Mouse (Mus musculus) liver, embryonic 13.5 days (tissue): ENCODE data around the gene Tmem252. TPM values are rescaled to one million over a fixed set of nuclear protein-coding genes. Genes with fewer than 3 reads are reported as not detected.

Source experiments
- ATAC-seq: fragments of 200-750 bp; cut with Nextera tagmentation; 2 replicates; pipeline ENCODE4 v1.8.0; 2017; ENCODE audit warnings: low read depth, mild to moderate bottlenecking, moderate number of reproducible peaks, moderate library complexity
- DNase-seq: peaks from one replicate; pipeline ENCODE4 v3.0.0; 2022
- H3K27ac ChIP-seq: fragments of 300-500 bp; sonication (generic); 2 replicates; pipeline ENCODE4 v1.5.1; 2015; ENCODE audit warnings: moderate library complexity, mild to moderate bottlenecking, inconsistent platforms
- H3K27me3 ChIP-seq: fragments of 300-500 bp; sonication (generic); 2 replicates; pipeline ENCODE4 v1.6.1; 2015; ENCODE audit warnings: mild to moderate bottlenecking, inconsistent platforms
- H3K36me3 ChIP-seq: fragments of 300-500 bp; sonication (generic); 2 replicates; pipeline ENCODE4 v1.6.1; 2015; ENCODE audit warnings: mild to moderate bottlenecking, inconsistent platforms
- H3K4me1 ChIP-seq: fragments of 300-500 bp; sonication (generic); replicated peaks from 2 replicates; pipeline ENCODE4 v1.6.1; 2015; ENCODE audit warnings: inconsistent platforms
- H3K4me2 ChIP-seq: fragments of 300-500 bp; sonication (generic); 2 replicates; pipeline ENCODE4 v1.6.1; 2015; ENCODE audit warnings: inconsistent platforms, mild to moderate bottlenecking, moderate library complexity
- H3K4me3 ChIP-seq: fragments of 300-500 bp; sonication (generic); replicated peaks from 2 replicates; pipeline ENCODE4 v1.5.1; 2015; ENCODE audit warnings: mild to moderate bottlenecking, inconsistent platforms
- H3K9ac ChIP-seq: fragments of 300-500 bp; sonication (generic); 2 replicates; pipeline ENCODE4 v1.6.1; 2015; ENCODE audit warnings: mild to moderate bottlenecking, inconsistent platforms
- H3K9me3 ChIP-seq: fragments of 300-500 bp; sonication (generic); replicated peaks from 2 replicates; pipeline ENCODE4 v1.6.1; 2016; ENCODE audit warnings: inconsistent platforms
- WGBS: fragments of 180-500 bp; shearing (Covaris S2); methylation state at CpG from one replicate; pipeline ENCODE4 v1.1.7; 2015; ENCODE audit not compliant: insufficient replicate concordance; 5-methylcytosine and 5-hydroxymethylcytosine counted together
- polyA plus RNA-seq: library from polyadenylated mRNA; unstranded; fragments of >200 nt; fragmentation: Nextera tagmentation; extraction: Ambion mirVana; gene quantifications from 2 replicates; pipeline ENCODE4 v1.2.1, GENCODE M21; 2015

Gene Tmem252
- polyA plus RNA-seq, 1 experiment from 2014 or later, result 0.18 TPM

GRCm38 (mm10) chr19:24703680-24704079 is 29.9 kb downstream of the Tmem252 start:
- DNase-seq, result no peak
- Histone ChIP-seq H3K9ac (no peak overlapping the region), H3K4me1 (no peaks in the 10 kb centered on the region), H3K36me3 (no peaks in the 10 kb centered on the region), H3K4me3 (no peak overlapping the region), H3K27me3 (no peaks in the 10 kb centered on the region), H3K27ac (no peak overlapping the region), H3K9me3 (no peaks in the 10 kb centered on the region), H3K4me2 (no peak overlapping the region)
- no peak for ATAC-seq
- WGBS, result 57% methylated on average over 8 of the region's 8 CpGs

DNA sequence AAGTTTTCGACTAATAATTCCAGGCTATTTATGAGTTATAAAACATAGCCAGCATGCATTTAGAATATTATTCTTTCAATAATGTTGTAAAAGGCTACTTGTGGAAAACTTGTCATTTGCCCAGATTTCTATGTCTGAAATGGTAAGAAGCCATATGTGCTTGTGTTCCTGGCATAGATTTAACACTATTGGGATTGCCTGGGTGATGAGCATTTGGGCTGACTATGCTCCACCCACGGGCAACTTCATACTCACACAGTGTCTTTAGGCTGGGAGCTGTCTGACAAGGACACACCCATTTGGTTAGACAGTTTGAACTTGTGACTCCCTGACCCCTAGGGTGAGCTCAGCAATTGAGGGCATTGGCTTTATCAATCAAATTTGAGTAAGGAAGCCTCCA is 30.5 kb downstream of the Tmem252 start:
- H3K4me2 ChIP-seq, result no peak overlapping the region
- no peak overlapping the region for H3K4me3 ChIP-seq
- H3K27me3 ChIP-seq, result no peaks in the 10 kb centered on the region
- H3K36me3 ChIP-seq, result no peaks in the 10 kb centered on the region
- WGBS, result 53% methylated on average over 2 of the region's 2 CpGs
- no peak overlapping the region for H3K27ac ChIP-seq
- no peaks in the 10 kb centered on the region for H3K9me3 ChIP-seq
- DNase-seq, result no peak
- ATAC-seq, result no peak
- H3K4me1 ChIP-seq, result no peaks in the 10 kb centered on the region
- H3K9ac ChIP-seq, result no peak overlapping the region

DNA sequence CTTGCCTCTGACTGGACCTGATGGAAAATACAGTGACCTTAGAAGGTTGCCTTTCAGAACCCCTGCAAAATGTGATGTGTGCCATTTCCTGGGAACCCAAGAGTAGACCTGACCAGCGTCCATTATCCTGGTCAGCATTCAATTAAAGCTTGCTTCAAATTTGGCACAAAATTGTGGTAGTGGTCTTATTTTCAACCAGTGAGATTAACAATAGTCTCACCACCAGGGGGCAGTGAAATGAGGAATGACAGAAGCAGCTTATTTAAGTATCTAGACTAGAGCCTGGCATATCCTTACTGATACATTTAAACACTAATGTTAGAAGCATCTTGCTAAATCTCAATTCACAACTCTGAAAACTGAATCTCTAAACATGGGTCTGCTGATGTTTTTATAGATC is 31.6 kb downstream of the Tmem252 start:
- 26% methylated on average over 1 of the region's 1 CpGs for WGBS
- Histone ChIP-seq H3K27me3 (no peaks in the 10 kb centered on the region), H3K36me3 (no peaks in the 10 kb centered on the region), H3K4me2 (no peak overlapping the region), H3K4me1 (no peaks in the 10 kb centered on the region), H3K9ac (no peak overlapping the region), H3K4me3 (no peak overlapping the region), H3K9me3 (no peaks in the 10 kb centered on the region), H3K27ac (no peak overlapping the region)
- no peak for DNase-seq
- ATAC-seq, result no peak

DNA sequence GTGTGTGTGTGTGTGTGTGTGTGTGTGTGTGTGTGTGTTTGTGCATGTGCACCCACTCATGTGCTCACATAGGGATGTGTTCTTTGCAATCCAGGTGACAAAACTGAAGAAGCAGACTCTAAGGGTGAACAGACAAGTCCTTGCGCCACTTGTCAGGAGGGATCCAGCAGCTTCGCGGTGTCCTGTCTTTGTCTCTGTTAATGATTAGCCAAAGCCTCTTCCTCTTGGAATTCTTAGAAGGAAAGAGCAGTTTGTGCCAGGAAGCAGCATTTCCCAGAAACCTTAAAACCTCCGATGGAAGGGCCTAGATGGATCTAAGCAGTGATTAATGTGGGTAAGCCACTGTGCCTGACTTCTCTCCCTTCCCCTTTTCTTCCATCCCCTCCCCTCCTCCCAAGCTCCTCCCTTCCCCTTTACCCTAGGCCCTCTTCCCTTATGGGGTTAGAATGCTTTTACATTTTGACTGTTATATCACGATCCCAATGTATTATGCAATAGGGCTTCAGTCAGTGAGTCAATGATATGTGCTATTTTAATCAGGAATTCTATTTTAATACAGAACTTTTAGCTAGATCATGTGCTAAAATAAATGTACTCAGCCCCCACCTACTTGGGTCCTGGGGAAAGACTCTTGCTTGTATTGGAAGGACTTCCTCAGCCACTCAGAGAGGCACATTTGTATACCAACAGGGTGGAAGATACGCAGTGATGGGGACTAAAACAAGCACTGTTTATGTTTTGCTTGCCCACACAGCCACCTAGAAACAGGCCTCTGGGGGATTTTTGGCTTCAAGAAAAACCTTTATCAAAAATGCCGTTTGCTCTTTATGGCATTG is 33.5 kb downstream of the Tmem252 start:
- no peak overlapping the region for H3K4me2 ChIP-seq
- H3K27ac ChIP-seq, result no peak overlapping the region
- ATAC-seq (no peak), DNase-seq (no peak)
- H3K36me3 ChIP-seq, result no peaks in the 10 kb centered on the region
- H3K9ac ChIP-seq, result no peak overlapping the region
- no peak overlapping the region for H3K4me3 ChIP-seq
- H3K4me1 ChIP-seq, result no peaks in the 10 kb centered on the region
- H3K27me3 ChIP-seq, result no peaks in the 10 kb centered on the region
- 46% methylated on average over 7 of the region's 7 CpGs for WGBS
- H3K9me3 ChIP-seq, result no peaks in the 10 kb centered on the region

DNA sequence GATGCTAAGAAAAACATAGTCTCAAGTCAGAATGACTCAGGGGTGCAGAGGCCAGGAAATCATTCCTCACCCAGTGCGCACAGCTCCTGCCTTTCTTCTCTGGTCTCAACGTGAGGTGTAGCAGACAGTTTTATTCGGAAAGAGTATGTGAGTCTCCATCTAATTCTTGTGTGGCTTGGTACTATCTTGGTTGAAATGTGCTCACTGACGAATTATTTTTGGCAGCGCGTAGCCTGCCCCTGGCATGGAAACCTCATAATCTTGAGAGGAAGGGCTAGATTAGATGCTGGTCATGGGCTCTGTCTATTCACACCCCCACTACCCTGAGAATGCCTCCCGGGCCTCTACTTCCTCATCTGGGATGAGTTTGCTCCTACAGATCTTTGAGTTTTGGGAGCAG is 34.2 kb downstream of the Tmem252 start:
- ATAC-seq (no peak), DNase-seq (no peak)
- Histone ChIP-seq H3K9ac (no peak overlapping the region), H3K4me2 (no peak overlapping the region), H3K36me3 (no peaks in the 10 kb centered on the region), H3K27ac (no peak overlapping the region), H3K4me1 (no peaks in the 10 kb centered on the region), H3K4me3 (no peak overlapping the region), H3K9me3 (no peaks in the 10 kb centered on the region), H3K27me3 (no peaks in the 10 kb centered on the region)
- WGBS, result 62% methylated on average over 7 of the region's 7 CpGs

- no peak overlapping the region for H3K27ac ChIP-seq
Observed at GRCm38 (mm10) chr19:24716303-24717097, 42.7 kb downstream of the Tmem252 start.

GRCm38 (mm10) chr19:24718021-24718420 is 44.2 kb downstream of the Tmem252 start:
- no peak overlapping the region for H3K4me2 ChIP-seq
- WGBS, result 32% methylated on average over 1 of the region's 1 CpGs
- no peaks in the 10 kb centered on the region for H3K36me3 ChIP-seq
- H3K4me3 ChIP-seq, result no peak overlapping the region
- H3K27me3 ChIP-seq, result no peaks in the 10 kb centered on the region
- no peaks in the 10 kb centered on the region for H3K4me1 ChIP-seq
- DNase-seq (no peak), ATAC-seq (no peak)
- no peaks in the 10 kb centered on the region for H3K9me3 ChIP-seq
- H3K9ac ChIP-seq, result no peak overlapping the region
- H3K27ac ChIP-seq, result no peak overlapping the region

More at GRCm38 (mm10) chr19:24716303-24717097, 42.7 kb downstream of the Tmem252 start:
- Histone ChIP-seq H3K4me3 (no peak overlapping the region), H3K27me3 (no peaks in the 10 kb centered on the region), H3K9ac (no peak overlapping the region), H3K4me2 (no peak overlapping the region), H3K36me3 (no peaks in the 10 kb centered on the region), H3K4me1 (no peaks in the 10 kb centered on the region), H3K9me3 (no peaks in the 10 kb centered on the region)
- 65% methylated on average over 7 of the region's 7 CpGs for WGBS
- no peak for DNase-seq
- no peak for ATAC-seq

- 47% methylated on average over 4 of the region's 4 CpGs for WGBS
- Histone ChIP-seq H3K4me3 (no peak overlapping the region), H3K9me3 (no peaks in the 10 kb centered on the region), H3K27me3 (no peaks in the 10 kb centered on the region), H3K36me3 (no peaks in the 10 kb centered on the region), H3K9ac (no peak overlapping the region), H3K4me1 (no peaks in the 10 kb centered on the region), H3K4me2 (no peak overlapping the region), H3K27ac (no peak overlapping the region)
- ATAC-seq (no peak), DNase-seq (no peak)
Observed at GRCm38 (mm10) chr19:24719504-24719903, 45.7 kb downstream of the Tmem252 start.

DNA sequence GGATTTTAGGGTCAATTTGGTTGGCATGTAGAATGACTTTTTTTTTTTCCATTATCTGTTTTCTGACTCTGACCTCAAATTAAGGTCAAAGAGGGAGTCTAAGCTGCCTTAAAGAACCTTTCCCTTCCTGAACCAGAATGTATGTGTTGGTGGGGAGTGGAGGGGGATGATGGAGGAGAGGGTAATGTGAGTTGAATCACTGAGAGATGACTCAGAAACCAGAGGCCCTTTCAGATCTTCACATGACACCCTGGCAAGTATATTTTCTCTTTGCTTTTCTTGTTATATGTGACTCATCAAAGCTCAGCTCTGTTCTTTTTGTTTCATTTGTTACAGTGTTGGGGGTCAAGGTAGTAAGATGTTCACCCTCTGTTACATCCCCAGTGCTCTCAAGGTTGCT is 46.6 kb downstream of the Tmem252 start:
- DNase-seq (no peak), ATAC-seq (no peak)
- Histone ChIP-seq H3K27me3 (no peaks in the 10 kb centered on the region), H3K9ac (no peak overlapping the region), H3K4me3 (no peak overlapping the region), H3K4me1 (no peaks in the 10 kb centered on the region), H3K4me2 (no peak overlapping the region), H3K9me3 (no peaks in the 10 kb centered on the region), H3K36me3 (no peaks in the 10 kb centered on the region), H3K27ac (no peak overlapping the region)

GRCm38 (mm10) chr19:24724362-24724761 is 50.6 kb downstream of the Tmem252 start:
- Histone ChIP-seq H3K27ac (no peak overlapping the region), H3K4me3 (no peak overlapping the region), H3K9me3 (no peaks in the 10 kb centered on the region), H3K9ac (no peak overlapping the region), H3K27me3 (no peaks in the 10 kb centered on the region), H3K36me3 (no peaks in the 10 kb centered on the region), H3K4me2 (no peak overlapping the region), H3K4me1 (no peaks in the 10 kb centered on the region)
- no peak for ATAC-seq
- WGBS, result 56% methylated on average over 10 of the region's 10 CpGs
- DNase-seq, result no peak

DNA sequence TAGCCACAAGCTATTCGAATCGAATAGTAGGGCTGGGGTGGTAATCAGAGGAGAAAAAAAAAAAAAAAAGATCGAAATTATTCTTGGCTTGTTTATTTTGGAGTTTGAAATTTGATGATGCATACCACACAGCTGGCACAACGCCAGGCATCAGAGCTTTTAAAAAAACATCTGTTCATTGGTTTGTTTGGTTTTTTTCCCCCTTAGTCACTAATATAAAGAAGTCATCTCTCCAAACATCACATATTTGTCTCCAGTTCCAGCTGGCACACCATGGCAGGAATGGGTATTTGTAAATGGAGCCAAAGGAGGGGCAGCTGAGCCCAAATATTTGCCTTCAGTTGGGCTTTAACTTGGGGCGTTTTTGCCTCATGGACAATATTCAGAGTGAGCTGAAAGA is 56.9 kb downstream of the Tmem252 start:
- 43% methylated on average over 5 of the region's 5 CpGs for WGBS
- Histone ChIP-seq H3K36me3 (no peaks in the 10 kb centered on the region), H3K27ac (no peak overlapping the region), H3K4me3 (no peak overlapping the region), H3K27me3 (no peaks in the 10 kb centered on the region), H3K4me2 (no peak overlapping the region), H3K9me3 (no peaks in the 10 kb centered on the region), H3K9ac (no peak overlapping the region), H3K4me1 (no peaks in the 10 kb centered on the region)
- DNase-seq, result no peak
- no peak for ATAC-seq
